Mouse (Mus musculus) layer of hippocampus, adult 11-12 months (tissue): ENCODE measurements around the gene Kbtbd12.

Experiments
- DNase-seq: peaks from one replicate; pipeline ENCODE4 v3.0.0; 2022; ENCODE audit warnings: low spot score

Gene Kbtbd12

DNA sequence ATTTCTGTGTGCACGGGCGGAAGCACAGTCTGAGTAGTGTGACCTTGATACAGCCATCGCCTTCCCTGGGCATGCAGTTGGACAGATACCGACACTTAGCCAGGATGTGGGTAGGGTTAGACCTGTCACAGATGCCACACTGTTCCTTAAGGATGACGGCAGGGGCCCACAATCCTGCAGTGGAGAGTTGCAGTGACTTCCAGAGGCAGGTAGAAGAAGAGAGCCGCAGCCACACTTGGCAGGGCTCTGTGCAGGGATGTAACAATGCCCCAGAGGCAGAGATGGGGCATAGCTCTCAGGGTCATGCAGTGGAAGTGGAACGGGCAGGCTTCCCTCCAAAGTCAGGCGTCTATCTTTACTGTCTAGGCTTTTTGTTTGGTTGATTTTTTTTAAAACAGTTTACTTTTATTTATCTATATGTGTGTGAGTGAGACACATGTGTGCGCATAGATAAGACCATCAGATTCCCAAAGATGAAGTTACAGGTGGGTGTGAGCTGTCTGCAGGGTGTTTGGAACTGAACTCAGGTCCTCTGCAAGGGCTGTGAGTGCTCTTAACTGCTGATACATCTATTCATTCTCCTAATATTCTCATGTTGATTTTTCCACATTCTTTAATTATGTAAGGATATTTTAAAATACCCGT is 89.2 kb downstream of the Kbtbd12 start:
- no peak for DNase-seq

DNA sequence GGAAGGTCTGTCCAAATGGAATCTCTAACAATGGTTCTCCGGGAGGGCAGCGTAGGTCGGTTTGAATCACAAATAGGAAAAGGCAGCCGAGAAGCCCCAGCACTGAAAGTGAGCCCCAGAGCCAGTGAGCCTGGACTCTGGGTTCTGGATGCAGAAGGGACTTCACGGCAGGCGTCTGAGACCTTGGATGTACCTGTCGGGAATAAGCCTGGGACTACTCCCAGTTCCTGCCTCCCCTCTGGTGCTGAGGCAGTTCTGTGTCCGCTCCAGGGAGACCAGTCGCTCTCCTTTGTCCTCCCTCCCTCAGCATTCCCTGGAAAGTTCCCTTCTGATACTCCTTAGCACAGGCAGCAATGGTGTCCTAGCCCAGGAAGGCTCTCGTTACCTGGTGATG is 92.4 kb downstream of the Kbtbd12 start:
- no peak for DNase-seq

DNA sequence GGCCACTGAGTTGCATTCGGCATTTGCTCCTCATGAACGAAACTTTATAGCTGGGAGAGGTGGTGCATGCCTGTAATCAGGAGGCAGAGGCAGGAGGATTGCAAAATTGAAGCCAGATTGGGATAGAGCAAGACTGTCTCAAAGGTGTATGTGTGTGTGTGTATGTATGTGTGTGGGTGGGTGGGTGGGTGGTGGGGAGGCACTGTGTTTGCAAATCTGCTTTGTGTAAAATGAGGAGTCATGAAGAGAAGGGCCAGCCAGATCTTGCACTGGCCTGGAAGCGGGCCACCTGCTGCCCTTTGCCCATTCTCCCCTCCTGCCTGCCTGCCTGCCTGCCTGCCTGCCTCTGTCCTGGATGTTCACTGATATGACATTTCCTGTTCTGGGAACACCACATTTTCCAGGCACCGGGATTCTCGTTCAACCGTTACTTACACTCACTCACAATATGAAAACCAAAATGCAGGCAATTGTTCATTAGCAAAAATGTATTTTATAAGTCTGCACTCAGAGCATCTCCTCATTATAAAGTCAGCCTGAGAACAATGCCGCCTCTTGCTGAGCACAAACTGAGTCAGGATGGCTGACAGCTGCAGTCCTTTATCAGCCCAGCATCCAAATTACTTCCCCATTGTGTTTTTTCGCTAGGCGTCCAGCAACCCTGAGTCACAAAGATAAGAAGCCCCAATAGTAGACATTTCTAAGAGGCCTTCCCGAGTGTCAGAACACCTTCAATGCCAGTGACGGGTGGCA is 92.9 kb downstream of the Kbtbd12 start:
- DNase-seq, result no peak

DNA sequence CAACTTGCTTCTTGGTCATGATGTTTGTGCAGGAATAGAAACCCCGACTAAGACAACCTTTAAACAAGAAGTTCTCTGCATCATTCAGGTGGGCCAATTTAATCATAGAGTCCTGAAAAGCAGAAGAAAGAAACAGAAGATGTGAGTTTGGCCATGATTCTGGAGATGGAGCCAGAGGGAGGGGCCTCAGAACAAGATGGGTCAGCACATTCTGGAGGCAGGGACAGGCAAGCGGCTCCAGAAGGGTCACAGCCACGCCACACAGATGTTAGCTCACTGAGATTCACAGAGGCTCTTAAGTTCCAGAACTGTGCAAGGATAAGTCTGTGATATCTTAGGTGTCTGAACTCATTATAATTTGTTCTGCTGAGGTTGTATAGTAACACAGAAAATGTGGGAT is 93.5 kb downstream of the Kbtbd12 start:
- DNase-seq, result no peak

DNA sequence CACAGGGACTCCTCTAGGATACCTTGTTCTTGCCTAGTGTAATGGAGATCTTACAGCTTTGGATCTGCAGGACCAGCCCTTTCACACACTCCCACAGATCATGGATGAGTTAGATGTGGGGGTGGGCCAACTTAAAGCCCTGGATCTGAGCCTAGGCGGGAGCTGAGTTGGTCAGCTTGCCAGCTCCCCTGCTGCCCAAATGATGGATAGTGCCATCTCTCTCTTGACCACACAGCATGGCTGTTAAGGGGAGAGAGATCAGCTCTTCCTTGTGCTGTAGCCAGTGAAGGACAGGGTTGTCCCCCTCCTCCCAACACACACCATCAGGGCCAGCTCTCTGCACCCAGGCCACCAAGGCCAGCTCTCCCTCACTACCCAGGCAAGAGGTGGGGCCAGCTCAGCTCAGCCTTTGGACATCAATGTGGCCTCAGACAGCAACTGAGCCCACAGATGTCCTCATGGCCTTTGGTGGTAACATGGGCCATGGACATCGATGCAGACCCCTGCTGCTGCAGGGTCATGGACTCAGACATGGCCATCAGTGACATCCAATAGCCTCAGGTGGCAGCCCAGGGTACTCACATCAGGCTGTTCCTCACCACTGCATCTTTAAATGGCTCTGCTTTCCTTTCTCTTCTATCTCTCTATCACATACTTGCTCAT is 97.5 kb downstream of the Kbtbd12 start:
- DNase-seq, result no peak

DNA sequence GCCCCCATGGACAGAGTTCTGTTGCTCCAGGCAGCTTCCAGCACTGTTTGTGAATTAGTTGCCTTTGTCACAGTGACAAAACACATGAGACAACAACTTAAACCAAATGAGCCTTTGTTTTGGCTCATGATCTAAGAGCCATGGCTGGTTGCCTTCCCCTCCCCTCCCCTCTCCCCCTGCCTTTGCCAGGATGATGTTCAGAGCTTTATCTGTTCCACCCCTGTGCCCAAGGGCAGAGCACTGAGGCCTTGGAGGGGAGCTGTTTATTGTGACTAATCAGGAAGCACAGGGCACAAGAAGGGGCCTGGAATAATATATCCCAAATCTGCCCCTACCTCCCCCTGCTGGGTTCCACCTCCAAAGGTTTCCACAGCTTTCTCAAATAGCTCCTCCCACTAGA is 107.4 kb downstream of the Kbtbd12 start:
- no peak for DNase-seq

DNA sequence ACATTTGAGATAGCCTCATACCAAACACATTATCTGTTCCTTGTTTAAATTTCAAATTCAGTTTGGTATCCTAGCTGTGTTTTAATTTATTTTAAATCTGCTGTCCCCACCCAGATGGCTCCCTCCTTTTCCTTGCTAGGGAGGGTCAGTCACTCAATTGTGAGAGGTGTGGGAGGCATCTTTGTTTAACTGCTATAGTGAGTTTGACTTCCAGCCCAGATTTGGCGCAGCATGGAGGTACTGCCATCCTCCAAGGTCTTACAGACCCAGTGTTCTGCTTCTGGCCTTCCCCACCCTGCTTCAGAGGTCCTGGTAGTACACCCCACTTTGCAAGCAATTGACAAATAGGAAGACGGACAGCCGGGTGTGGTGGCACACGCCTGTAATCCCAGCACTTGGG is 113.7 kb downstream of the Kbtbd12 start:
- no peak for DNase-seq

DNA sequence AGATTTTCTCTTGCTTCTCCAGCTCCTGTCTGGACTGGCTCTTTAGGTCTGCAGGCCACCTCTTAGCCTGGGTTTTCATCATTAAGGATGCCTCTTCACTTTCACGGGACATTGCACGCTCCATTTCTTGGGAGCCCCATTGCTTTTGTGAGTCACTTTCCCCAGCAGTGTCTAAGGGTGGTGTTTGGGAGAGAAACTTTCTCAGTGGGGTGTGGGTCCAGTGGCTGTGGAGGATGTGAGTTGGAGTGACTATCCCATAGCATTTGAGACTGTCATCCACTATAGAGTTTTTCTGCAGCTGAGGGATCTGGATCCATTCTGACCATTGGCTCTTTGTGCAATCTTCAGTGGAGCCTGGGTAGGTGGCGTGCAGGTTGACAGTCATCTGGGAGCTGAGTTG is 114.3 kb downstream of the Kbtbd12 start:
- no peak for DNase-seq

DNA sequence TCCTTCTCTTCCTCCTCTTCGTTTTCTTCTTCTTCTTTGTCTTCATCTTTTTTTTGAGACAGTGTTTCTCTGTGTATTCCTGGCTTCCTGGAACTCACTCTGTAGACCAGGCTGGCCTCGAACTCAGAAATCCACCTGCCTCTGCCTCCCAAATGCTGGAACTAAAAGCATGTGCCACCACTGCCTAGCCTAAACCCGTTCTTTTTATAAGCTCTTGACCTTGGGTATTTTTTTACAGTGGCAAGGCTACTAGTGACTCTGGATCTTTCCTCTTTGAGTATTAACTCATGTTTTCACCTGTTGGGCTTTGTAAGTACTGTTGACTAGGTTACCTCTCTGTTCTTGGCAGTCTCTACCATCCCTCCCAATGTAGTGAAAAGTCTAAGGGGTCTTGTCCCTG is 114.7 kb downstream of the Kbtbd12 start:
- no peak for DNase-seq

DNA sequence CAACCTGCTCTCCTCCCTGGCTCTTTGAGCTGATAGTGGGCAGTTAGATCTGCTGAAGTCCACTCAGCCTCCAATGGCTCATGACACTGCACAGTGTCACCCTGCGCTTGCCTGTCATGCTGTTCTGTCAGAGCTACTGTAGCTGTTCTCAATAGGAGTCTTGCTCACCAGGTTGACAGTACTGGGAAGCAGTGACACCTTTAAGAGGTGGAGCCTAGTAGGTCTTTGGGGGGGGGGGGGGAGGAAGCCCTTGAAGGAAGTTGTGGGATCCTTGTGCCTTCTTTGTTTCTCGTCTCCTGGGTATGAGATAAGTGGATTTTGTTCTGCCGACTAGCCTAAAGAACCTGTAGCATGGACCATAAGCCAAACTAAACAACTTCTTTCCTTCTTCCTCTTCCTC is 115.1 kb downstream of the Kbtbd12 start:
- DNase-seq, result no peak

DNA sequence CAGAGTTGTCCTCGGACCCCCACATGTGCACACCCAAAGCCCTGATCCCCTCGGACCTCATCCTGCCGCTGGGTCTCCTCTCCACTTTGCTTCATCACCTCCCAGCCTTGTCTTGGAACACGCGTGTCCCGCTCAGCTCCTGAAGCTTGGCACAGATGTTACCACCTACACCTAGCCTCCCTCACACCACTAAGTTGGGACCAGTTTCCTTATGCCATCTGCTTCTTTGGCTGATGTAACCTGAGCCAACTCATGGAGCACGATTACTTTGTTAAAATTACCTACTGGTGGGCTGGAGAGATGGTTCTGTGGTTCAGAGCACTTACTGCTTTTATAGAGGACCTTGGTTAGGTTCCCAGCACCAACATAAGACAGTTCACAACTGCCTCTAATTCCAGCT is 115.9 kb downstream of the Kbtbd12 start:
- peak; percentile 45 for DNase-seq

DNA sequence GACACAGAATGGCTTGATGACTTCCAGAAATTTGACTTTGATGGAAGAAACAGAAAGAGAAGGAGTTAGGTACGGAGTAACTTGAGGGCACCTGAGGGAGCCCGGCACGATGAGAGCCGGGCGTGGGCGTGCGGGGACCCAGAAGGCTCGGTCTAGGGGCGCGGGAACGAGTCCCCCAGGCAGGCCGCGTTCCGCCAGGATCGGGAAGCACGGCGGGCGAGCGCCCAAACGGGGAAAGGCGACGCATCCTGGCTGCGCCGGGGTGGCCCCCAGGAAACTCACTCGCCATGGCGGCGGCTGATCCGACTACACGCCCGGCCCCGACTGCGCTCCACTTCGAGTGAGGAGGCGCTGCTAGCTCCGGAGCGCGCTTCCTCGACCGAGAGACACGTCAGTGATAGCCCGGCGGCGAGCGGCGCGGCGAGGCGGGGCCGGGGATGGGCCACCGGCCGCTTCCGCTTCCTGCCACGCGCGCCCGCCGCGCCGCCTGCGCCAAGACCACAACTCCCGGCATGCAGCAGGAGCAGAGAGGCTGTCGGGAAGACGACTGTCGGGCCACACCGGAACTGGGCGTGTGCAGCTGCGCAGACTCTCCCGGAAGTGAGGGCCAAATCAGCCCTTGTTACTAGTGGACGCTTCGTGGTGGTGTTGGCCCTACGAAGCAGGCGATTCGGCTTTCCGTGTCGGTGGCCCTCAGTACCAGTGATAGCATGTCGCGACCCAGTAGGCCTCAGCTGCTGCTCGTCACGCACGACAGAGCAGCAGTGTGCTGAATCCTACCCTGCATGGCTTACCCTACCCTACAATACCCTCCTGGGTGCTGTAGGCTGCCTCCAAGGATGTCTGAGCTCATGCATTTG is 119.1 kb downstream of the Kbtbd12 start, which contains the start of gene Sec61a1:
TSS of gene Sec61a1 (minus strand) at position 502 of the 860 bp plus-strand sequence.
- DNase-seq, result peak; percentile 95

DNA sequence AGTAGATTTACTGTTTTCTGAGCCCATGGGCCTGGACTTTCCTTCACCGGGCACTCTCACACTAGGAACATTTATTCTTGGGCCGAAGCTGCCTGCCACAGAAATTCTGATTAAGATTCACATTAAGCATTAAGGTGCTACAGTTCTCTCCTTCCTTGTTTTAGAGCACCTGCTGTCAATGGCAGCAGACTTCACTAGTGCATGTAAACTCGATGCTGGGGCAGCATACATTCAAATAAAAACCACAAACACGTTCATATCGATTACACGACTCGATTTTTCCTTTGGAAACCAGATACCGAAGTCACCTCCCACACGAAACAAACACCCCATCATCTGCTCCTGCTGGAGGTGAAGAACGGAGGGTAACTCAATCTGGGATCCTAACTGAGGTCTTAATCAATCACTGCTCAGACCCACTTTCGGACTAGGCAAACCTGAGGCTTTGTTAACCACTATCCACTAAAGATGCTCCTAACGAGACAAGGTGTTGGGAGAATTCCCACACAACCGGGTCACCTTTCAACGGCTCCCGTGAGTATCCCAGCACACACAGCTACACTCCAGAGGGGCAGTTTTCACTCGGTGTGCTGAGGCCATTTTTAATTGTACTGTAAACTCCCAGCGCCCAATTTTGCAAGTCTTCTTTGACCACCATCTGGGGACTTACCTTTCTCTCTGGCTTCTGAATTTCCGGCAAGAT is 119.9 kb downstream of the Kbtbd12 start:
- no peak for DNase-seq

DNA sequence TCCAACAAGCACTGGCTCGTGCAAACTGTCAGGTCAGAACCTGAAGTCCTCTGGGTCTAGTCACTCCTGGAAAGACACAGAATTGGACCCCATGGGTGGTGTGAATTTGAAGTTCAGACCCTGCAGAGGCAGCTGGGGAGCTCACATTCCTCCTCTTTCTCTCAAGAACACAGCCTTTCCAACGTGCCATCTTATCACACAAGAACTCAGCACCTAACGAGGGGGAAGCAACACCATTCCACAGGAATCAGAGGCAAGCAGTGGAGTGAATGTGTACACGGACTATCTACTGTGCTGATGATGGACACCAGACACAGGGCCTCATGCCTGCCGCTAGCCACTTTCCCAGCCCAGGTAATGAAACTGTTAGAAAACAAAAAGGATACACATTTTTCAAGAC is 121.1 kb downstream of the Kbtbd12 start:
- no peak for DNase-seq

DNA sequence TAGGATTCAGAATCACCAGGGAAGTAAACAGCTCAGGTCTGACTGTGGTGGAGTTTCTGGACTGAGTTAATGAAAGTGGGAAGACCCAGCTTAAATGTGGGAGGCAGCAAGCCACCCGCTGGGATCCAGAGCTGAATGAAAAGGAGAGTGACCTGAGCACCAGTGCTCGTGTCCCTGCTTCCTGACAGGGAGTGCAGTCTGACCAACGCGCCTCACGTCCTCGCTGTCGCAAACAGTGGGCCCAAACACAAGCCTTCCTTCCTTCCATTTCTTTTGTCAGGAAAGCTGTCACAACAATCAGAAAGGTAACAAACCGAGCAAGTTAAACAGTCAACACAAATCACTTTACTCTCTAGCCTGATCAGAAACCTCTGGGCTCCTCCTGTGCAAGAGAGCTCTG is 121.8 kb downstream of the Kbtbd12 start:
- no peak for DNase-seq

DNA sequence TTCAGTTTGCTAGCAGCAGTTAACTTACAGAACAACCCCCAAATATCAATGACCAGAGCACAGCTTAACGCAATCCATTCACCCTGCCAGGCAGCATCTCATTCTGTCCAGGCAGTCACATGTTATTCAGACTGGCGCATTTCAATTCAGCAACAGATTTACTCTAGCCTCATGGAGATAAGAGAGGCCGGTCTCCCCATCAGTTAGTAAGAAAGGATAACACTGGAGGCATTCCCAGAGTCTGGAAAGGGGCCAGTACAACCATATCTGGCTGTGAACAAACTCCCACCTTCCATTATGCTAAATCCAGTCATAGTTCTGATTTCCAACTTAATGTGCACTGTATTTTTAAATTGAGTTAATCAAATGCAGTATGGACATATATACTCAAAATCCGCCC is 123.2 kb downstream of the Kbtbd12 start:
- DNase-seq, result peak; percentile 64

DNA sequence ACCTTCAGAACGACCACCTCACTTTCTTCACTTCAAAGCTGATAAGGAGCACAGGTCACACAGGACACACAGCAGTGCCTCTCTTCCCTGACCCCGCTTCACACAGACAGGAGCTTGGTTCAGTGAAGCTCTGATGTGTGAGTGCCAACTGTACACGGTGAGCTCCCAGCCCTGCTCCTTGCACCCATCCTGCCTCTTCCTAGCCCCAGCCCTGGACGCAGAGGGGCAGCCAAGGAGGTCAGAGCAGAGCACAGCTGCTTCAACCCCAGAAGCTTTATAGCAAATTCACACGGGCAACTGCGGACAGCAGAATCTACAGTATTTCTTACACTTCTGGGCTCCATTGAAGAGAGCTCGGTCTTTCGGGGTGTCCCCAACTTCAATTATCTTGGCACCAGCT is 123.8 kb downstream of the Kbtbd12 start:
- no peak for DNase-seq

DNA sequence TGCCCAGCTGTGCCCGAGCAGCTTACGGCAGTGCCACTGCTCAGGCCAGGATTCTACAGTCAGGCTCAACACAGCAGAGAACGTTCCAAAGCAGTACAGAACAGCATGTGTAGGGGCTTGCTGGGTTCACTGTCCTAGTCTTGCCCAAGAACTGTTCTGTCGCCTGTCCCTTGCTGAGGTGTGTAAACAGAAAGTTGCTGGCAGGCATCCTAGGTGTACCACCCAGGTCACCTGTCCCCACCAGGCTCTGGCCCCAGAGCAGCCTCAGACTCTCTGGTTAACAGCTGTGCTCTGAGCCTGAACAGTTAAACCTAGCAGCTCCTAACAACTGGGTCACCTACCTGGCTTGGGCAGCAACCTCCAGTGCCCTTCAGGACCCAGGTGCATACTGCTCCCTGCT is 134.7 kb downstream of the Kbtbd12 start:
- DNase-seq, result no peak

DNA sequence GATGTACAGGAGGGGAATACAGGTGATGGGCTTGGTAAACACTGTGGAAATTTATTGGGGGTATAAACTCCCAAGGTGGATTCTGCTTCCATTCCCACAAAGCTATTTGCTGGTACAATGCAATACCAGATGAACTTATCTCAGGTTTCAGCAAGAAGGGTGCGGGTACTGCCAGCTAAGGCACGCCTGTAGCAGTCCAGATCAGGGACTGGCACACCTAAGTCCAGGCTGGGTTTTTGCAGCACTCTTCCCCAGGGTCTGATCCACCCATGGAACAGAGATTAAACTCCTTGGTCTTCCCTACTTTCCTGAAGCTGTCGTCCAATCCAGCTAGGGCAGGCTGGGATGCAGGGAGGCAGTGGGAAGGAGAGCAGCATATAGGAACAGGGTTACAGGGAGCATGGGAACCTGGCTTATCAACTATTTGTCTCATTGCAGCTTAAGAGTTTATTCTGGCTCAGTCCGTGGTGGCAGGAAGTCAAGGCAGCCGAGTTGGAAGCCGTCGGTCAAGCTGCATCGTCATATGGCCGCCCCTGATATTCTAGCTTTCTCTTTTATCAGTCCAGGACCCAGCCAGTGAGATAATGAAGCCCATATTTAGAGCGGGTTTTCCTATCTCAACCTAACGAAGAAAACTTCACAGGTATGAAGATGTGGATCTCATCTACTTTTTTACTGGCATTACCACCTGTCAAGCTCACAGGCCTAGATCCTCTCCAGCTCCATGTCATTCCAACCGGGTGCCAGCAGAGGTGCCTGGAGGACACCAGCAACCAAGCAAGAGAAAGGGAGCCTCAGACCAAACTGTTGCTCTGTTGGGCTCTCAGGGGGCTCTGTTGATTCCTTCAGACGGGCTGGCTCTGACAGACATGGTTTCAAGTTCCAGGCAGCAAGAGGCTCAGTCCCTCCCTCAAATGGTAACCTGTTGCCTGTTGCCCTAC is 135.4 kb downstream of the Kbtbd12 start:
- no peak for DNase-seq

DNA sequence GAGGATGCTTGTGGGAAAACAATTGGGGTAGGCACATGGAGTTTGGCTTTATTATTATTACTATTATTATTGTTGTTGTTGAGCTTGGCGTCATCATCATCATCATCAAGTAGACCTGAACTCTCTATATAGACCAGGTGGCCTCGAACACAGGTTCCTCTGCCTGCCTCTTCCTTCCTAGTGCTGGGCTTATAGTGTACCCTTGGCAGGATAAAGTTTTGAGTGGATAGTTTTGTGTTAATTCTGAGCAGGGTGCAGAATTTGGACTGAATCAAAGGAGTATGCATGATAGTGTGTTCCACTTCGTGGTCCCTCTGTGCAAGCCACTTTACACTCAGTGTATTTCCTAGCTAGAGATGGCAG is 137.4 kb downstream of the Kbtbd12 start:
- no peak for DNase-seq
